Mouse (Mus musculus) small intestine, adult 2 months (tissue): ENCODE measurements around the gene Muc15. TPM values are rescaled to one million over a fixed set of nuclear protein-coding genes. Genes with fewer than 3 reads are reported as not detected.

Source experiments
- H3K27ac ChIP-seq: fragments of 200-500 bp; 2 replicates; pipeline ENCODE4 v1.5.1; 2012; ENCODE audit warnings: low read depth, low read length, control low read depth, inconsistent platforms; ENCODE audit not compliant: insufficient read depth
- H3K27me3 ChIP-seq: fragments of 200-500 bp; 2 replicates; pipeline ENCODE4 v1.6.1; 2012; ENCODE audit warnings: mild to moderate bottlenecking, moderate library complexity, low read length, inconsistent platforms; ENCODE audit not compliant: control insufficient read depth, insufficient read depth
- H3K36me3 ChIP-seq: fragments of 200-500 bp; 2 replicates; pipeline ENCODE4 v1.6.1; 2012; ENCODE audit warnings: mild to moderate bottlenecking, low read length, control low read depth, inconsistent platforms; ENCODE audit not compliant: control insufficient read depth, insufficient read depth
- H3K4me1 ChIP-seq: fragments of 200-500 bp; 2 replicates; pipeline ENCODE4 v1.6.1; 2012; ENCODE audit warnings: low read length, inconsistent platforms, mixed read lengths; ENCODE audit not compliant: control insufficient read depth, insufficient read depth, insufficient read length
- H3K4me3 ChIP-seq: fragments of 200-500 bp; 2 replicates; pipeline ENCODE4 v1.5.1; 2012; ENCODE audit warnings: low read depth, mild to moderate bottlenecking, control low read depth, inconsistent platforms, low read length, moderate library complexity
- CTCF ChIP-seq: fragments of 200-500 bp; IDR thresholded peaks from 2 replicates; pipeline ENCODE4 v1.5.1; 2012; ENCODE audit warnings: low read depth, mild to moderate bottlenecking, control low read depth, inconsistent platforms, low read length, moderate library complexity, mixed read lengths; ENCODE audit not compliant: insufficient replicate concordance, insufficient read length; ENCODE audit errors: extremely low read depth
- POLR2A ChIP-seq: fragments of 200-500 bp; IDR thresholded peaks from 2 replicates; pipeline ENCODE4 v1.6.1; 2012; ENCODE audit warnings: low read depth, mild to moderate bottlenecking, control low read depth, inconsistent platforms, low read length, moderate library complexity
- WGBS: fragments of 180-500 bp; shearing (Covaris S2); methylation state at CpG from one replicate; pipeline ENCODE4 v1.1.7; 2018; 5-methylcytosine and 5-hydroxymethylcytosine counted together
- polyA plus RNA-seq: library from polyadenylated mRNA; depleted of rRNA; stranded (reverse); fragments of >200 nt; gene quantifications from 2 replicates; pipeline ENCODE4 v1.2.3, GENCODE M21; 2012; rRNA removed

Gene Muc15
- polyA plus RNA-seq, 1 experiment = not detected

- Histone ChIP-seq H3K27me3 (no peaks in the 10 kb centered on the region), H3K4me1 (no peaks in the 10 kb centered on the region), H3K36me3 (no peaks in the 10 kb centered on the region), H3K4me3 (no peak overlapping the region), H3K27ac (no peak overlapping the region)
- TF ChIP-seq CTCF (no peak), POLR2A (no peak)
- WGBS = 61% methylated on average over 2 of the region's 2 CpGs
Observed at GRCm38 (mm10) chr2:110737981-110738380, 16.8 kb downstream of the Muc15 start.

- WGBS = 88% methylated on average over 1 of the region's 1 CpGs
- Histone ChIP-seq H3K4me3 (no peak overlapping the region), H3K27ac (no peak overlapping the region), H3K36me3 (no peaks in the 10 kb centered on the region), H3K4me1 (no peaks in the 10 kb centered on the region), H3K27me3 (no peaks in the 10 kb centered on the region)
- TF ChIP-seq CTCF = no peak
- no peak for TF ChIP-seq POLR2A
Observed at GRCm38 (mm10) chr2:110739781-110740180, 18.6 kb downstream of the Muc15 start.

- no peak overlapping the region for H3K4me3 ChIP-seq
- TF ChIP-seq CTCF = no peak
- no peak for TF ChIP-seq POLR2A
- H3K36me3 ChIP-seq = no peaks in the 10 kb centered on the region
- H3K27ac ChIP-seq = no peak overlapping the region
- H3K27me3 ChIP-seq = no peaks in the 10 kb centered on the region
- WGBS = 48% methylated on average over 1 of the region's 1 CpGs
- H3K4me1 ChIP-seq = no peaks in the 10 kb centered on the region
Observed at GRCm38 (mm10) chr2:110740493-110740892, 19.4 kb downstream of the Muc15 start.

DNA sequence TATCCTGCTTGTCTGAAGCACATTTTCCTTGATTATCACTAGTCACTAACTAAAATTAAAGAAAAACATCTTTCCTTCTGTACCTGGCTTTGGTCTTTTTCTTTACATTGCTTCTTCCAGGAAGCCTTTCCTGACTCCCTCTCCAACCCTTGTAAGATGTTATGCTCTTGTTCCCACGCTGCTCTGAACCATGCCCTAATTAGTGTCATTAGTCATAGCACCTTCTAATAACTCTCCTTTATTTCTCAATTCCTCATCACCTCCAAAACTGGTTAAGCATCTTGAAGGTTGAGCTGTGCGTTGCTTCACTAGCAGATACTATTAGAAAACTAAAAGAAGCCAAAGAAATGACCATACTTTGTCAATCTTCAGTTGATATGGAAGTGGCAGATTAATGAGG, 36.4 kb downstream of the Muc15 start:
- no peak overlapping the region for H3K27ac ChIP-seq
- TF ChIP-seq CTCF (no peak), POLR2A (no peak)
- H3K27me3 ChIP-seq = no peaks in the 10 kb centered on the region
- H3K4me1 ChIP-seq = no peaks in the 10 kb centered on the region
- H3K4me3 ChIP-seq = no peak overlapping the region
- WGBS = 68% methylated on average over 2 of the region's 2 CpGs
- H3K36me3 ChIP-seq = no peaks in the 10 kb centered on the region

GRCm38 (mm10) chr2:110759434-110759833, 38.3 kb downstream of the Muc15 start:
- 82% methylated on average over 2 of the region's 2 CpGs for WGBS
- Histone ChIP-seq H3K36me3 (no peaks in the 10 kb centered on the region), H3K27ac (no peak overlapping the region), H3K4me1 (no peaks in the 10 kb centered on the region), H3K27me3 (no peaks in the 10 kb centered on the region), H3K4me3 (no peak overlapping the region)
- TF ChIP-seq POLR2A = no peak
- TF ChIP-seq CTCF = no peak

DNA sequence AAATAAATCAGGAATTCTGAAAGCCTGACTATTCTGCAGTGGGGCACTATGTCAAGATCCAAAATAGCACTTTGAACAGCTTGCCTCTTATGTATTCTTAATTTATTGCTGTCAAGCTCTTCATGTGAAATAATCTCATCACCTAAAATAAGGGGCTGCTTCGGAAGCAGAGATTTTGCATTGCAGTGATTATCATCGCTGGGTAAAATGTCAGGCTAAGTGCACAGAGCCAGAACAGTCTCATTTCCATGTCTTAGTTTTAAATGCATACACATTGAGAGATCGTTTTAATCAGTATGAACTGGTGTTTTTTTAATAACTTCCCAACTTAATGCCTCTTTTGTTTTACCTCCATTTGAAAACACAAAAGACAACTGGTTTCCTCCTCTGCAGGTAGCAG, 66.3 kb downstream of the Muc15 start:
- 82% methylated on average over 3 of the region's 3 CpGs for WGBS
- TF ChIP-seq POLR2A (no peak), CTCF (no peak)
- Histone ChIP-seq H3K36me3 (no peaks in the 10 kb centered on the region), H3K27me3 (no peaks in the 10 kb centered on the region), H3K4me1 (no peaks in the 10 kb centered on the region), H3K27ac (no peak overlapping the region), H3K4me3 (no peak overlapping the region)

Other genes with a start within 250 kb of the Muc15 start
- 0.27 and 27.0 TPM in 2 replicates for gene Slc5a12, start 124.0 kb upstream of the Muc15 start, polyA plus RNA-seq
- gene Ano3, start 229.6 kb downstream of the Muc15 start, polyA plus RNA-seq = not detected in 2 replicates